Mouse (Mus musculus): ENCODE measurements at regions not wholly inside any gene's neighbourhood (a gene's known extent, or its start where the extent isn't known, plus 50 kb on each side); places are given as distances from the start of the nearest gene placed in this dataset.
"Not testable (repeated sequence)": the region's sequence is repeated elsewhere in the genome, so short reads cannot be mapped to it uniquely, and the experiment has no call there.

DNA sequence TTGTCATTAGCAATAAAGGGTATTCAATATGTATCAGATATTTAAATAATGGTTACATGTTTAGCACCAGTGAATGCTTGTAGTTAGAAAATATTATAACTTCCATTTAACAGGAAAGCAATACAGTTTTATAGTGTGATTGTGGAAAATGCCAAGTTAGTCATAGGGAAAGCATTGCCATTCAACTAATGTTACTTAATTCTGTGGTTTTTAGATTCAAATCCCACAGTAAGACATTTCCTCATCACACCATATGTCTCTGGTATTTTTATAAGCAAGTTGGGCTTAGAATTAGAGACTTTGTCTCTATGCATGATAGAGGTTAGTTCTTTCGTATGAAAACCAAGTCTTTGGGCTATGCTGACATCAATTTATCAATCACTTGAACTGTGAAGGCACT, 133.0 kb downstream of the Prr30 start:
- Histone ChIP-seq H3K36me3 (ENCODE audit: control insufficient read depth, insufficient read depth, low read length, poor library complexity, severe bottlenecking) (no peaks in the 10 kb centered on the region), H3K27me3 (ENCODE audit: control insufficient read depth, insufficient read depth, low read length, poor library complexity, severe bottlenecking) (no peaks in the 10 kb centered on the region)
- DNase-seq (ENCODE audit: low read depth, low spot score): no peak

DNA sequence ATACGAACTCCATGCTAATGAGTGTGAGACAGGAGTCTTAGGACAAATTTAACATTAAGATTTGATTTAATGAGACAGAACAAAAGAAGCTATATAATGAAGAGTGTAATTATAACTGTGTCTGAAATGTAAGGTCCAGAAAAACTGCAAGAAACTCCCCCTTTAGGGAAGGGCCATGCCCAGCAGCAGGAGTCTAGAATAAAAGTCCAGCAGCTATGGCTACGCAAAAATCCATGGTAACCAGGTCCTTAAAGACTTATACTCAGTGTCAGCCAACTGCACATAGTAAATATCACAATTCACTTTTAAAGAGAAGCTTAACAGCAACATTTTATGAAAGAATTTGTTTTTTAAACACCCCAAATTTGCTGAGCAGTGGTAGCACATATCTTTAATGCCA, 143.3 kb downstream of the Prr30 start:
- Histone ChIP-seq H3K27me3 (ENCODE audit: control insufficient read depth, insufficient read depth, low read length, poor library complexity, severe bottlenecking) (no peaks in the 10 kb centered on the region), H3K36me3 (ENCODE audit: control insufficient read depth, insufficient read depth, low read length, poor library complexity, severe bottlenecking) (no peaks in the 10 kb centered on the region)
- no peak for DNase-seq (ENCODE audit: low read depth, low spot score)

DNA sequence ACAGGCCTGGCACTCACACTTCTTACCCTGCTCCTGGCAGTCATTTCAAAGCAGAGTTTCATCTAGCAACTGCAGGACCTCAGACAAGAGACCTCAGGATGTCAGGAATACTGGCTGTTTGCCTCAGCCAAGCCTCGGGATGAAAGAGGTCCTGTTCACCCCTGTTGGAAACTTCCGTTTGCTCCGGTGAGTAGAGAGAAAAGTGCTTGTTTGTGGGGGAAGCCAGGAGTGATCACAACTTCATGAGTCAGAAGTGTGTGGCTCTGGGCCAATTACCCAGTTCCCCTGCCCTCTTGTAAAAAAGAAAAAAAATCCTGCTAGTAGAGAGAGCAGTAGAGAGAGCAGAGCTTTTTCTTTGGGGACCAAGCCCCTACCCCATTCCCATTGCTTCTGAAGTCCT, 144.2 kb downstream of the Prr30 start:
- no peak for DNase-seq (ENCODE audit: low read depth, low spot score)
- Histone ChIP-seq H3K36me3 (ENCODE audit: control insufficient read depth, insufficient read depth, low read length, poor library complexity, severe bottlenecking) (no peaks in the 10 kb centered on the region), H3K27me3 (ENCODE audit: control insufficient read depth, insufficient read depth, low read length, poor library complexity, severe bottlenecking) (no peaks in the 10 kb centered on the region)

DNA sequence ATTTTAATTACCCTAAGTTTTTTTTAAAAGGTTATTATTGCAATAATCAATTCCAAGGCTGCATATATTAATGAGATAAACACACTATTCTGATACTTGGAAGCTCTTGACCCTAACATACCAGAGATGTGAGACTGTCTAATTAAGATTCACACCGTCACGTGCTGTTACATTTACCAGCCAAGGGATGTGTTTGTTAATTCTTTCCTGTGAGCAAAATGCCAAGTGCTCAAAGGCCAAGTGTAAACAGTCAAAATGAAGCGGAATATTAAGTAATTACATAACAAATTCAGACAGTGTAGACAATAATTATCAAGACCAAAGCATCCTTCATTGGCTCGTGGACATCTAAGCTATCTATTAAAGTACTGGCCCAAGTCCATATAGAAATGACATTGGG, 145.3 kb downstream of the Prr30 start:
- DNase-seq (ENCODE audit: low read depth, low spot score): no peak
- Histone ChIP-seq H3K36me3 (ENCODE audit: control insufficient read depth, insufficient read depth, low read length, poor library complexity, severe bottlenecking) (no peaks in the 10 kb centered on the region), H3K27me3 (ENCODE audit: control insufficient read depth, insufficient read depth, low read length, poor library complexity, severe bottlenecking) (no peaks in the 10 kb centered on the region)

DNA sequence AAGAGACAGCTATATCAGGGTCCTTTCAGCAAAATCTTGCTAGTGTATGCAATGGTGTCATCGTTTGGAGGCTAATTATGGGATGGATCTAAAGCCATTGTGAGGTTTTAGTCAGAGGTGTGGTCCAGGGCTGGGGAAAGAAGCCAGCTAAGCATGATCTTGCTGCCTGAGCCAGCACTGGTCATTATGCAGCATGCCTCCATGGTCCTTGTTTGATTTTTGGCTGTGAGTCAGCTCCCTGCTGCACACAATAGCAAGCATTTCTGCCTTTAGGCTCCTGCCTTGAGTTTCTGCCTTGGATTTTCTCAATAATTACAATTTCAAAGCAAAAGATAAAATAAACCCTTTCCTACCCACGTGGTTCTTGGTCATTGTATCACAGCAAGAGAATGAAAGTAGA, 147.4 kb downstream of the Prr30 start:
- Histone ChIP-seq H3K36me3 (ENCODE audit: control insufficient read depth, insufficient read depth, low read length, poor library complexity, severe bottlenecking) (no peaks in the 10 kb centered on the region), H3K27me3 (ENCODE audit: control insufficient read depth, insufficient read depth, low read length, poor library complexity, severe bottlenecking) (no peaks in the 10 kb centered on the region)
- no peak for DNase-seq (ENCODE audit: low read depth, low spot score)

DNA sequence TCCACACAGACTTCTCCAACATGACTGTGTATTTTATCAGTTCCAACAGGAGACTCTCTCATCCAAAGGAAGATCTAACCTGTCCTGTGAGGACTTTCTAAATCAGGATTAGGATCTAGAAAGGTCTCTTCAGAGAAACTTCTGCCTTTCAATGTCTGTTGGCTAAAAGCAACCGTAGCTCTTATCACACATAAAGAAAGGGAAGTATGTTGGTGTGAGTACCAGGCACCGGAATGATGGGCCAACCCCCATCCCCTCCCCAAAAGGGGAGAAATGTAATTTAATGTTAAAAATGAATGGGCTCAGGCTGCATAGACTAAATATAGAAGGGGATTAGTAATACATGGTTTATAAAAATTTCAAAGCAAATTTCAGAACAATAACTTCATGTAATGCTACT, 149.9 kb downstream of the Prr30 start:
- no peak for DNase-seq (ENCODE audit: low read depth, low spot score)
- Histone ChIP-seq H3K27me3 (ENCODE audit: control insufficient read depth, insufficient read depth, low read length, poor library complexity, severe bottlenecking) (no peaks in the 10 kb centered on the region), H3K36me3 (ENCODE audit: control insufficient read depth, insufficient read depth, low read length, poor library complexity, severe bottlenecking) (no peaks in the 10 kb centered on the region)

DNA sequence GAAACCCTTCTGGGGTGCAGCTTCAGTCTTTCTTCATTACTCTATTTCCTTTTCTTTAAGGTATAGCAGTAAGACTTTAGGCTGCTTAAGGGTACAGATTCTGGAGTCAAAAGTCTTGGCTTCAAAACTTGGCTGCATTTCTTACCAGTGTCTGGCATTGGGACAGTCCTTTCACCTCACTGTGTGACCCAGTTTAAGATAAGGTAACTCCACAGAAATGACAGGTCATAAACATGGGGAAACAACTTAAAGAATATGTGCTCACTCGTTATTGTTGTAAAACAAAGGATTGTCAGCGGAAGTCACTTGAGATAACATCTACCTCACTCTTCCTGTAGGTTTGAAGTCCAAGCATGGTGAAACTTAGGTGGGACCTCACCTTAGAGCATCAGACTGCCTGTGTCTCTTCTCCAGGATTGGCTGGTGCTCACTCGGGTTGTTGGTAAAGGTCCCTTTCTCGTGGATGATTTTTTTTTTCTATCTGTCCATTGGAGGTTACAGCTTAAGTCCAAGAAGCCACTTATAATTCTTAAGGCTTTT, 150.4 kb downstream of the Prr30 start:
- DNase-seq (ENCODE audit: low read depth, low spot score): no peak
- Histone ChIP-seq H3K27me3 (ENCODE audit: control insufficient read depth, insufficient read depth, low read length, poor library complexity, severe bottlenecking) (no peaks in the 10 kb centered on the region), H3K36me3 (ENCODE audit: control insufficient read depth, insufficient read depth, low read length, poor library complexity, severe bottlenecking) (no peaks in the 10 kb centered on the region)

DNA sequence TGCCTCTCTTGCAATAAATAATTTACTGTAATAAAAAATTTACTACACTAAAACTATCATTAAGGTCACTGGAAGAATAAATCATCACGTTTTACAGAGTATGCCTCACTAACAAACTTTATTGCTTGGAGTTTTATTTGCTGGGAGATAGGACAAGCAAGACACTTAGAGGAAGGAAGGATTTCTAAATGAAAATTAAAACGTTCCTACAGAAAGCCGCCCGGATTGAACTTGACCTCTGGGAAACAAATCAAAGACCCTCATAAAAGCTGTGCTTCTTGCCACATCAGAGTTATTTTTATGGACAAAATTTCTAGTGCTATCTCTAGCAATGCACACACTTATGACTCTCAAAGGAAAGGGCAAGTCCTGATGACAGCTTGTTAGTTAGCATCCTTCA, 156.6 kb downstream of the Prr30 start:
- H3K36me3 ChIP-seq (ENCODE audit: control insufficient read depth, insufficient read depth, low read length, poor library complexity, severe bottlenecking): no peaks in the 10 kb centered on the region

DNA sequence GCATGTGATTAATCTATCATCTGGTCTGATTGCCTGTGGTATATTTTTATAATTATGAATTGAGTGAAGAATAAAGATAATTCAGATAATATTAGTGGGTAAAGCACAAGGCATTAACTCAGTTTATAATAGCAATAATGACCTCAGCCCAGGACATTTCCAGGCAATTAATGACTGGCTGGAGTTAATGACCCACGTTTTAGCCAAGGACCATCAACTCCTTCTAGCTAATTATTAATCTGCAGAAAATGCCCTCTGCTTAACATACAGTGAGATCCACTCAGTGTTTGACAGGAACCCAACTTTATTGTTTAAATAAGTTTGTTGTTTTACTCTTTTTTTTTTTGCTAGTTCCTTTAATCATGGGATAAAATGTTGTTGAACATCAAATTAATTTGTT, 199.1 kb downstream of the Prr30 start:
- H3K27me3 ChIP-seq (ENCODE audit: control insufficient read depth, insufficient read depth, low read length, poor library complexity, severe bottlenecking): no peaks in the 10 kb centered on the region
- no peak for DNase-seq (ENCODE audit: low read depth, low spot score)
- no peaks in the 10 kb centered on the region for H3K36me3 ChIP-seq (ENCODE audit: control insufficient read depth, insufficient read depth, low read length, poor library complexity, severe bottlenecking)

More for the DNA sequence above, 156.6 kb downstream of the Prr30 start:
- no peaks in the 10 kb centered on the region for H3K27me3 ChIP-seq (ENCODE audit: control insufficient read depth, insufficient read depth, low read length, poor library complexity, severe bottlenecking)
- DNase-seq (ENCODE audit: low read depth, low spot score): no peak

DNA sequence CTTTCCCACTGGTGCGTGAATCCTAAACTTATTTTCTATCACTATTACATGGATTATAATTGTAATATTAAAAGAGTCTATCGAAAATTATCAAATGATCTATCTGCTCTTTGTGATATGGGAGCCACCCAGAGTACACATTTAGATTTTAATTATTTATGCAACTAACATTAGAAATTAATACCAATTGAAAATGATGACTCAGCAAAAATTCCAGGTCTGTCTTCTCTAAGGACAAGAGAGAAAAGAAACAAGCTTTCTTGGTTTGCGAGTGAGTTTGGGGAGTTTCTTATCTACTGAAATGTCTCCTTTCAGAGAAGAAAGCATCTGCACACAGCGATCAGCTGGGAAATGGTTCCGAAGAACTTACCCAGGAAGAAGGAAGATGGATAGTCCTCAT, 219.4 kb downstream of the Prr30 start:
- no peak for DNase-seq (ENCODE audit: low read depth, low spot score)
- Histone ChIP-seq H3K27me3 (ENCODE audit: control insufficient read depth, insufficient read depth, low read length, poor library complexity, severe bottlenecking) (no peaks in the 10 kb centered on the region), H3K36me3 (ENCODE audit: control insufficient read depth, insufficient read depth, low read length, poor library complexity, severe bottlenecking) (no peaks in the 10 kb centered on the region)

DNA sequence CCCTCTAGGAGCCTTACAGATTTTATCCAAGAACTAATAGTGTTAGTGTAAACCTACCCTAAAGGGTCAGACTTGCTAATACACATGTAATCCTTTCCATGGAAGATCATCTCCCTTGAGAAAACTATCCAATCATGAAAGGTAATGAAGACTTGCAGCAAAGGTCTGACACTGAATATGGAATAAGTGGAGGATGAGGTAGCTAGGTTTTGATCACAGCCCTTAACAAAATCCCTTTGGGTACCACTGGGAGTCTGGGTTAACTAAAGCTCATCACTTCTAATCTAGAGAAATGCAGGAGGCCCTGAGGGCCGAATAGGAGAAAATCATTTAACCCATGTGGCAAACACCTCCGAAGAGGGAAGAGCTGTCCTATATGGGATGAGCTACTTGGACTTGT, 221.6 kb downstream of the Prr30 start:
- Histone ChIP-seq H3K27me3 (ENCODE audit: control insufficient read depth, insufficient read depth, low read length, poor library complexity, severe bottlenecking) (no peaks in the 10 kb centered on the region), H3K36me3 (ENCODE audit: control insufficient read depth, insufficient read depth, low read length, poor library complexity, severe bottlenecking) (no peaks in the 10 kb centered on the region)
- no peak for DNase-seq (ENCODE audit: low read depth, low spot score)

DNA sequence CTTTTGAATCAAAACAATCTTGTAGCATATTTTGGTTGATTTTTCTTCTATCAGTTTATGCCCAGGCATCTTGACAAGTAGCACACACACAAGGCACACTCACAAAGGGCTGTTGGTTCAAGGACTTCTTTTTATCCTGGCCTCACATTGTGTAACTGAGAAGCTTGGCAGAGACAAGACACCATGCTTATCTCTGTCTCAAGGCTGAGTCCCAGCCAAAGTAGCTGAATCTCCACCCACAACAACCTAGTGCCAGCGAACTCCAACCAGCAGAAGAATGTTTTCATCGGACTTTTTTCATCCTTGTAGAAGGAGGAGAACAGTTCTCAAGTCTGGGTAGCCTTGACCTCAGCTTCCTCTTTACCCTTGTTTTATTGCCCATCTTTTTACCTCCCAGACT, 229.2 kb downstream of the Prr30 start:
- Histone ChIP-seq H3K36me3 (ENCODE audit: control insufficient read depth, insufficient read depth, low read length, poor library complexity, severe bottlenecking) (no peaks in the 10 kb centered on the region), H3K27me3 (ENCODE audit: control insufficient read depth, insufficient read depth, low read length, poor library complexity, severe bottlenecking) (no peaks in the 10 kb centered on the region)
- DNase-seq (ENCODE audit: low read depth, low spot score): no peak

DNA sequence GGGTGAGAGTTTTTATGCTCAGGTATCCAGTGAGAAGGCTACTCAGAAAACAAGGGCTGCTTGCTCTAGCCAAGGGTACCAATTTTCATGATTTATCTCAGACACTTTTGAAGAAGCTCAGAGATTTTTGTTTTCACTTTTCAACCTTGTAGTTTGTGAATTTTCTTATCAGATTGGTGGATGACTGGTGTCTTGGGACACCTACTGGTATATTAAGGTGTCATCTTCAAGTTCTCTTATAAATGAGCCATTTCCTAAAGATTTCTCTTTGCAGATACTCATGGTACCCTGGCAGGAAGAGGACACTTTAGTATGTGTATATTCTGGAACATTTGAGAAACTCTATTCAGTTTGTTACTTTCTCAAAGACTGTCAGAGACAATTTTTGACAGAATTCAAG, 239.9 kb downstream of the Prr30 start:
- Histone ChIP-seq H3K27me3 (ENCODE audit: control insufficient read depth, insufficient read depth, low read length, poor library complexity, severe bottlenecking) (no peaks in the 10 kb centered on the region), H3K36me3 (ENCODE audit: control insufficient read depth, insufficient read depth, low read length, poor library complexity, severe bottlenecking) (no peaks in the 10 kb centered on the region)
- no peak for DNase-seq (ENCODE audit: low read depth, low spot score)

DNA sequence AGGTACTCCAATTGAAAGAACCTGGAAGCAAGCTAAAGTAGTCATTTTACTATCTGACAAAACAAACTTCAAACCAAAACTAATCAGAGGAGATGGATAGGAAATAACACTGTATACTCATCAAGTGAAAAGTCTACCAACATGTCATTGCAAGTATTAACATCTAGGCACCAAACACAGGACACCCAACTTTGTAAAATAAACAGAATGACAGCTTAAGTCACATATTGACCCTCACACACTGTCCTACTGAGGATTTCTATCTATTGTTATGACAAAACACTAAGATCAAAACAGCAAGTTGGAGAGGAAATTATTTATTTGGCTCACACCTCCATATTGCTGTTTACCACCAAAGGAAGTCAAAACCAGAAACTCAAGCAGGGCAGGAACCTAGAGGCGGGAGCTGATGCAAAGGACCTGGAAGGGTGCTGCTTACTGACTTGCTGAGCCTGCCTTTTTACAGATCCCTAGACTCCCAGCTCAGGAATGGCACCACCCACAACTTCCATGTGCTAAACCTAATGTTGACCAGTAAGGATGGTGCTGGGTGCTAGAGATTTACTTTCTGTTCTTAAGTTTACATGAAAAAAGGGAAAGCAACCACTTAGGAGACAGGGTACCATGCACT, 244.2 kb downstream of the Prr30 start:
- Histone ChIP-seq H3K36me3 (ENCODE audit: control insufficient read depth, insufficient read depth, low read length, poor library complexity, severe bottlenecking) (no peaks in the 10 kb centered on the region), H3K27me3 (ENCODE audit: control insufficient read depth, insufficient read depth, low read length, poor library complexity, severe bottlenecking) (no peaks in the 10 kb centered on the region)
- DNase-seq (ENCODE audit: low read depth, low spot score): no peak

DNA sequence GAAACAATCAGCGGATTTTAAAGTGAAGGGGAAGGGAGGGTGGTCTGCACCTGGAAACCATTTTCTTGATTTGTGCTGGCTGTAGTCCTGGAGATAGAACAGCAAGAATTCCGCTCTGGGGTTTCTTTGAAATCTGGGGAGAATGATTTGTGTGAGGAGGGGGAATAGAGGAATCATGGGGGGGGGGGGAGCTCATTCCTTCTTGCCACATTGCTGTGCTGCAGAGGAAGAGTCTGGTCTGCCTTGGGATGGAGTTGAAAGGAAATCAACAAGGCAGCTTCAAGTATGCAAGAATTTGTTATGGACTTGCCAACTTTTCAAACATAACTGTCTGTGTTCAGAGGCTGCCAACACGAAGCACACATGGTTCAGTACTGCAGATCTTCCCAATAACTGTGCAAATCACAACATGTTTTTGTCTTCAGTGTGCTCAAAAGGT, 249.4 kb downstream of the Prr30 start:
- H3K27me3 ChIP-seq (ENCODE audit: control insufficient read depth, insufficient read depth, low read length, poor library complexity, severe bottlenecking): no peaks in the 10 kb centered on the region
- DNase-seq (ENCODE audit: low read depth, low spot score): no peak
- no peaks in the 10 kb centered on the region for H3K36me3 ChIP-seq (ENCODE audit: control insufficient read depth, insufficient read depth, low read length, poor library complexity, severe bottlenecking)

DNA sequence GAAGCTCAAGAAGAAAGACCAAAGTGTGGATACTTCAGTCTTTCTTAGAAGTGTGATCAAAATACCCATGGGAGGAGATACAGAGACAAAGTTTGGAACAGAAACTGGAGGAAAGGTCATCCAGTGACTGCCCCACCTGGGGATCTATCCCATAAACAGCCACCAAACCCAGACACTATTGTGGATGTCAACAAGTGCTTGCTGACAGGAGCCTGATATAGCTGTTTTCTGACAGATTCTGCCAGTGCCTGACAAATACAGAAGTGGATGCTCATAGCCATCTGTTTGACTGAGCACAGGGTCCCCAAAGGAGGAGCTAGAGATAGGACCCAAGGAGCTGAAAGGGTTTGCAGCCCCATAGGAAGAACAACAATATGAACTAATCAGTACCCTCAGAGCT, 252.5 kb downstream of the Prr30 start:
- not testable (repeated sequence) for H3K27me3 ChIP-seq (ENCODE audit: control insufficient read depth, insufficient read depth, low read length, poor library complexity, severe bottlenecking); H3K36me3 ChIP-seq (ENCODE audit: control insufficient read depth, insufficient read depth, low read length, poor library complexity, severe bottlenecking); DNase-seq (ENCODE audit: low read depth, low spot score)
